In the genomic region with DNA sequence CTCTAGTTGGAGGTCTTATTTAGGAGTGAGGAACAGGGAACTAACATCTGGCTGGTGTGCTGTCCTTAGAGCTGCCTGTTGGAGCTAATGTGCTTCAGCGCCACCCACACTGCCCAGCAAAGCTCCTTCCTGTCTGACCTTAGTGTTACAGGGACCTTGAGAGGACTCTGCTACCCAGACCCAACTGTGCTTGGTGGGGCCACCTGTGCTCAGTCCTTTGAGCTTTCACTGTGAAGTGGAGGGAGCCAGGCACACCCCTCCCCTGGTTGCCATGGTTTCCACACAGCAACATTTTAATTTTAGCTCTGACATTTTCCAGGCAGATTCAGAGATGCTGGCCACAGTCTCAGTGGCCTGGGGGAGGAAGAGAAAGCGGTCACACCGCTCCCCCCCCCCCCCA, we compare ENCODE assay signal across 12 mouse cellular contexts. TPM values are rescaled to one million over a fixed set of nuclear protein-coding genes. Genes with fewer than 3 reads are reported as not detected.
A peak's percentile ranks its signal among the peaks of the same experiment; 100 is the strongest.
DNase-seq lines count a peak whose midpoint lies in the region; ATAC-seq lines count a peak whose summit lies in the region.
"Had no signal": no experiment of that assay in that cellular context is flagged by ENCODE, and none has a peak within 500 bp of the region (broad histone marks: within the 10 kb centered on the region; RNA-seq: fewer than 3 reads in every experiment).

No protein-coding gene starts in this region.

- WGBS in heart, embryonic 11.5 days (ENCODE audit: insufficient replicate concordance): 55% methylated on average over 3 of the region's 3 CpGs
- WGBS in midbrain, embryonic 16.5 days: 94% methylated on average over 3 of the region's 3 CpGs
- WGBS in midbrain, embryonic 11.5 days: 87% methylated on average over 3 of the region's 3 CpGs
- 63% methylated on average over 3 of the region's 3 CpGs for WGBS in stomach, embryonic 16.5 days
- 83% methylated on average over 3 of the region's 3 CpGs for WGBS in hindbrain, embryonic 11.5 days

- H3K27me3 ChIP-seq in heart, embryonic 11.5 days (ENCODE audit: control insufficient read depth, insufficient read depth, low read length): no peaks in the 10 kb centered on the region
- no peaks in the 10 kb centered on the region for H3K27me3 ChIP-seq in midbrain, embryonic 16.5 days (ENCODE audit: control insufficient read depth, insufficient read depth, low read depth, low read length)
- H3K27me3 ChIP-seq in midbrain, embryonic 11.5 days (ENCODE audit: control insufficient read depth, insufficient read depth, low read length): no peaks in the 10 kb centered on the region
- no peaks in the 10 kb centered on the region for H3K27me3 ChIP-seq in stomach, embryonic 16.5 days (ENCODE audit: control insufficient read depth, insufficient read depth, low read length)
- H3K27me3 ChIP-seq in hindbrain, embryonic 11.5 days (ENCODE audit: control insufficient read depth, insufficient read depth, low read length): no peaks in the 10 kb centered on the region
- H3K27me3 ChIP-seq: megakaryocyte, embryonic 14.5 days had no signal

- no peak overlapping the region for H3K4me3 ChIP-seq in heart, embryonic 11.5 days (ENCODE audit: low read depth, low read length)
- H3K4me3 ChIP-seq in midbrain, embryonic 16.5 days (ENCODE audit: low read depth, low read length): no peak overlapping the region
- H3K4me3 ChIP-seq in midbrain, embryonic 11.5 days (ENCODE audit: low read depth, low read length): no peak overlapping the region
- H3K4me3 ChIP-seq in stomach, embryonic 16.5 days (replicated peaks; ENCODE audit: low read length): no peak overlapping the region
- H3K4me3 ChIP-seq in hindbrain, embryonic 11.5 days (ENCODE audit: low read depth, low read length): no peak overlapping the region
- H3K4me3 ChIP-seq: megakaryocyte, embryonic 14.5 days had no signal

- H3K4me1 ChIP-seq in heart, embryonic 11.5 days (ENCODE audit: control insufficient read depth, insufficient read depth, low read length): peaks cover 24% of the 10 kb centered on the region
- peaks cover 9% of the 10 kb centered on the region; the same call in 1 of the 2 replicates for H3K4me1 ChIP-seq in midbrain, embryonic 16.5 days (ENCODE audit: control insufficient read depth, insufficient read depth, low read length)
- no peaks in the 10 kb centered on the region for H3K4me1 ChIP-seq in midbrain, embryonic 11.5 days (ENCODE audit: control insufficient read depth, insufficient read depth, low read length)
- H3K4me1 ChIP-seq in stomach, embryonic 16.5 days (ENCODE audit: control insufficient read depth, insufficient read depth, low read length): peaks cover 25% of the 10 kb centered on the region
- H3K4me1 ChIP-seq in hindbrain, embryonic 11.5 days (replicated peaks; ENCODE audit: control insufficient read depth, insufficient read depth, low read length): no peaks in the 10 kb centered on the region

- no peak overlapping the region for H3K4me2 ChIP-seq in heart, embryonic 11.5 days
- no peak overlapping the region for H3K4me2 ChIP-seq in midbrain, embryonic 16.5 days (ENCODE audit: low read length)
- H3K4me2 ChIP-seq in midbrain, embryonic 11.5 days: no peak overlapping the region
- H3K4me2 ChIP-seq in stomach, embryonic 16.5 days (ENCODE audit: low read depth, low read length): no peak overlapping the region
- no peak overlapping the region for H3K4me2 ChIP-seq in hindbrain, embryonic 11.5 days (replicated peaks; ENCODE audit: low read depth, low read length)

- ATAC-seq in heart, embryonic 11.5 days (replicated peaks; ENCODE audit: insufficient number of reproducible peaks, low FRiP score, low TSS enrichment): no peak
- ATAC-seq in midbrain, embryonic 16.5 days: peak; percentile 37
- no peak for ATAC-seq in midbrain, embryonic 11.5 days (ENCODE audit: low FRiP score)
- 0 out of 2 replicates have a peak, but pooled peaks have one; percentile 23 for ATAC-seq in stomach, embryonic 16.5 days (ENCODE audit: insufficient read depth, low FRiP score)
- ATAC-seq in hindbrain, embryonic 11.5 days (ENCODE audit: low FRiP score): no peak

- DNase-seq in heart, adult 8-10 months (ENCODE audit: low spot score): no peak
- DNase-seq in midbrain, embryonic 11.5 days (ENCODE audit: low spot score, missing footprints): no peak
- DNase-seq in induced T-regulatory cell, adult 2 months (ENCODE audit: low read depth): peak; percentile 48
- no peak for DNase-seq in hindbrain, embryonic 11.5 days (ENCODE audit: low spot score)
- DNase-seq: liver had no signal

- no peak overlapping the region for H3K9ac ChIP-seq in heart, embryonic 11.5 days (ENCODE audit: low read depth, low read length)
- H3K9ac ChIP-seq in midbrain, embryonic 16.5 days (ENCODE audit: low read depth, low read length): no peak overlapping the region
- no peak overlapping the region for H3K9ac ChIP-seq in midbrain, embryonic 11.5 days (ENCODE audit: low read length)
- no peak overlapping the region for H3K9ac ChIP-seq in stomach, embryonic 16.5 days (ENCODE audit: low read length)
- no peak overlapping the region for H3K9ac ChIP-seq in hindbrain, embryonic 11.5 days (ENCODE audit: low read depth, low read length)

- H3K9me3 ChIP-seq in heart, embryonic 11.5 days (replicated peaks; ENCODE audit: control insufficient read depth, low read length): no peaks in the 10 kb centered on the region
- H3K9me3 ChIP-seq in midbrain, embryonic 16.5 days (replicated peaks; ENCODE audit: control insufficient read depth, low read length, poor library complexity, severe bottlenecking): no peaks in the 10 kb centered on the region
- no peaks in the 10 kb centered on the region for H3K9me3 ChIP-seq in midbrain, embryonic 11.5 days (ENCODE audit: control insufficient read depth, low read length)
- no peaks in the 10 kb centered on the region for H3K9me3 ChIP-seq in stomach, embryonic 16.5 days (replicated peaks; ENCODE audit: control insufficient read depth, low read length)
- no peaks in the 10 kb centered on the region for H3K9me3 ChIP-seq in hindbrain, embryonic 11.5 days (ENCODE audit: control insufficient read depth, low read length)
- H3K9me3 ChIP-seq: megakaryocyte, embryonic 14.5 days had no signal

- no peaks in the 10 kb centered on the region for H3K36me3 ChIP-seq in heart, embryonic 11.5 days (ENCODE audit: control insufficient read depth, insufficient read depth, low read length)
- H3K36me3 ChIP-seq in midbrain, embryonic 16.5 days (ENCODE audit: control insufficient read depth, insufficient read depth, low read length): no peaks in the 10 kb centered on the region
- H3K36me3 ChIP-seq in midbrain, embryonic 11.5 days (ENCODE audit: control insufficient read depth, insufficient read depth, low read length): no peaks in the 10 kb centered on the region
- no peaks in the 10 kb centered on the region for H3K36me3 ChIP-seq in stomach, embryonic 16.5 days (ENCODE audit: control insufficient read depth, insufficient read depth, low read length)
- H3K36me3 ChIP-seq in hindbrain, embryonic 11.5 days (ENCODE audit: control insufficient read depth, insufficient read depth, low read length): no peaks in the 10 kb centered on the region

- 0 out of 2 replicates have a peak overlapping the region, but pooled peaks have one; percentile 25 for H3K27ac ChIP-seq in heart, embryonic 11.5 days (ENCODE audit: low read depth, low read length)
- H3K27ac ChIP-seq in midbrain, embryonic 16.5 days (ENCODE audit: low read length): peak overlapping the region; percentile 13; the same call in 1 of the 2 replicates
- no peak overlapping the region for H3K27ac ChIP-seq in midbrain, embryonic 11.5 days (ENCODE audit: low read depth, low read length)
- H3K27ac ChIP-seq in stomach, embryonic 16.5 days (ENCODE audit: low read length): no peak overlapping the region
- no peak overlapping the region for H3K27ac ChIP-seq in hindbrain, embryonic 11.5 days (ENCODE audit: low read depth, low read length)

RNA-seq across cellular contexts. Expression of a gene that starts 25.0 kb away (rescaled TPM):
- polyA plus RNA-seq in heart, embryonic 11.5 days (2014; fragmentation: Nextera tagmentation; extraction: Ambion mirVana): 53.1 and 53.6 TPM in 2 replicates
- total RNA-seq in heart, adult 8-10 months (2022): 10 to 100 TPM; 63.9 to 80.9 (median 69.3) TPM
- polyA plus RNA-seq in midbrain, embryonic 16.5 days (2015; fragmentation: Nextera tagmentation; extraction: Ambion mirVana): 437 and 480 TPM in 2 replicates
- 92.5 and 93.5 TPM in 2 replicates for polyA plus RNA-seq in midbrain, embryonic 11.5 days (2014; fragmentation: Nextera tagmentation; extraction: Ambion mirVana)
- polyA plus RNA-seq in stomach, embryonic 16.5 days (2015; fragmentation: Nextera tagmentation; extraction: Ambion mirVana): 57.3 and 60.4 TPM in 2 replicates
- polyA plus RNA-seq in hindbrain, embryonic 11.5 days (2014; fragmentation: Nextera tagmentation; extraction: Ambion mirVana): 116 and 125 TPM in 2 replicates

RNA-seq across cellular contexts. Expression of a gene that starts 44.2 kb away (rescaled TPM):
- 0.07 TPM in 1 of 2 replicates, not detected in the other for polyA plus RNA-seq in heart, embryonic 11.5 days (2014; fragmentation: Nextera tagmentation; extraction: Ambion mirVana)
- not detected for total RNA-seq in heart, adult 8-10 months (2022)
- not detected in 2 replicates for polyA plus RNA-seq in midbrain, embryonic 16.5 days (2015; fragmentation: Nextera tagmentation; extraction: Ambion mirVana)
- polyA plus RNA-seq in midbrain, embryonic 11.5 days (2014; fragmentation: Nextera tagmentation; extraction: Ambion mirVana): 1.0 and 1.4 TPM in 2 replicates
- 0.56 and 0.75 TPM in 2 replicates for polyA plus RNA-seq in stomach, embryonic 16.5 days (2015; fragmentation: Nextera tagmentation; extraction: Ambion mirVana)
- 2.7 and 4.3 TPM in 2 replicates for polyA plus RNA-seq in hindbrain, embryonic 11.5 days (2014; fragmentation: Nextera tagmentation; extraction: Ambion mirVana)
- total RNA-seq: MEL had no signal
- polyA plus RNA-seq: brain, embryonic 14.5 days; neural tube, embryonic 14.5 days had no signal

RNA-seq across cellular contexts. Expression of a gene that starts 50.7 kb away (rescaled TPM):
- 0.90 and 1.3 TPM in 2 replicates for polyA plus RNA-seq in heart, embryonic 11.5 days (2014; fragmentation: Nextera tagmentation; extraction: Ambion mirVana)
- 1 to 10 TPM; 2.6 to 3.5 (median 3.0) TPM for total RNA-seq in heart, adult 8-10 months (2022)
- polyA plus RNA-seq in midbrain, embryonic 16.5 days (2015; fragmentation: Nextera tagmentation; extraction: Ambion mirVana): 0.14 and 0.25 TPM in 2 replicates
- polyA plus RNA-seq in midbrain, embryonic 11.5 days (2014; fragmentation: Nextera tagmentation; extraction: Ambion mirVana): 0.33 and 0.61 TPM in 2 replicates
- polyA plus RNA-seq in stomach, embryonic 16.5 days (2015; fragmentation: Nextera tagmentation; extraction: Ambion mirVana): 8.6 and 9.1 TPM in 2 replicates
- 1.4 and 2.0 TPM in 2 replicates for polyA plus RNA-seq in hindbrain, embryonic 11.5 days (2014; fragmentation: Nextera tagmentation; extraction: Ambion mirVana)

Comparison
In these comparisons a context has a peak if more than half of its experiments do, and no peak if none do; other contexts are left out.
1. ATAC-seq: peak in midbrain, embryonic 16.5 days (single experiment) and stomach, embryonic 16.5 days (single experiment); none in heart, embryonic 11.5 days (single experiment), midbrain, embryonic 11.5 days (single experiment) and hindbrain, embryonic 11.5 days (single experiment).
2. H3K27ac ChIP-seq: peak in heart, embryonic 11.5 days (single experiment) and midbrain, embryonic 16.5 days (single experiment); none in midbrain, embryonic 11.5 days (single experiment), stomach, embryonic 16.5 days (single experiment) and hindbrain, embryonic 11.5 days (single experiment).